Mouse (Mus musculus): ENCODE measurements around the gene Tnip2.

Gene Tnip2

GRCm38 (mm10) chr5:34466079-34466478 lies 47.7 kb downstream of the Tnip2 start:
- DNase-seq (ENCODE audit: extremely low read depth, insufficient read length, low spot score), result no peak

GRCm38 (mm10) chr5:34461841-34462240 lies 52.0 kb downstream of the Tnip2 start:
- no peak for DNase-seq (ENCODE audit: extremely low read depth, insufficient read length, low spot score)

- DNase-seq (ENCODE audit: extremely low read depth, insufficient read length, low spot score), result no peak
Observed at GRCm38 (mm10) chr5:34461294-34461693, 52.5 kb downstream of the Tnip2 start.

- DNase-seq (ENCODE audit: extremely low read depth, insufficient read length, low spot score), result no peak
Observed at GRCm38 (mm10) chr5:34458994-34459393, 54.8 kb downstream of the Tnip2 start.

- DNase-seq (ENCODE audit: extremely low read depth, insufficient read length, low spot score), result no peak
Observed at GRCm38 (mm10) chr5:34446207-34446606, 67.6 kb downstream of the Tnip2 start.

Measured in 3134 (cell line).